Mouse (Mus musculus) cerebellum, postnatal 25 days (tissue): ENCODE results near the gene Mrps15.

Experiments
- DNase-seq, 2 experiments: peaks; one replicate each; pipeline ENCODE4 v3.0.0; 2021; ENCODE audit warnings: mixed read lengths in 2 of 2

Gene Mrps15

GRCm38 (mm10) chr4:126046851-126047585, at the start of gene Mrps15:
Gene Mrps15 (plus strand): TSS chr4:126046925.
- DNase-seq, result peak; percentile 88 to 90

- DNase-seq, result no peak
These were observed 48.9 kb upstream of the Mrps15 start for GRCm38 (mm10) chr4:125997826-125998225.

- no peak for DNase-seq
These were observed 45.2 kb upstream of the Mrps15 start for GRCm38 (mm10) chr4:126001311-126002199.

GRCm38 (mm10) chr4:126017676-126018332, 28.9 kb upstream of the Mrps15 start:
- DNase-seq, result no peak

- no peak for DNase-seq
These were observed 27.7 kb upstream of the Mrps15 start for GRCm38 (mm10) chr4:126018966-126019538.

- no peak for DNase-seq
These were observed 22.3 kb upstream of the Mrps15 start, which contains the start of gene Csf3r for GRCm38 (mm10) chr4:126024303-126024900. Gene Csf3r (plus strand): TSS chr4:126024550.

- no peak for DNase-seq
These were observed 20.9 kb upstream of the Mrps15 start for GRCm38 (mm10) chr4:126025801-126026200.

GRCm38 (mm10) chr4:126027980-126028379, 18.7 kb upstream of the Mrps15 start:
- no peak for DNase-seq

- DNase-seq, result no peak
These were observed 17.7 kb upstream of the Mrps15 start for GRCm38 (mm10) chr4:126029042-126029441.

- DNase-seq, result no peak
These were observed 16.0 kb upstream of the Mrps15 start for GRCm38 (mm10) chr4:126030705-126031104.

- no peak for DNase-seq
These were observed 11.3 kb upstream of the Mrps15 start for GRCm38 (mm10) chr4:126035413-126035812.

GRCm38 (mm10) chr4:126051617-126052016, 4.9 kb downstream of the Mrps15 start:
- DNase-seq, result no peak

GRCm38 (mm10) chr4:126057207-126058133, 10.7 kb downstream of the Mrps15 start:
- DNase-seq, result no peak

GRCm38 (mm10) chr4:126058134-126058996, 11.6 kb downstream of the Mrps15 start, which contains the start of gene Oscp1:
Gene Oscp1 (plus strand): TSS chr4:126058565.
- DNase-seq, result peak; percentile 90 to 92

GRCm38 (mm10) chr4:126058997-126059362, 12.3 kb downstream of the Mrps15 start:
- no peak for DNase-seq

- DNase-seq, result peak; percentile 52 to 68
These were observed 16.1 kb downstream of the Mrps15 start for GRCm38 (mm10) chr4:126062856-126063255.

GRCm38 (mm10) chr4:126065241-126065640, 18.5 kb downstream of the Mrps15 start:
- DNase-seq, result no peak

- peak; percentile 69 to 75 for DNase-seq
These were observed 20.8 kb downstream of the Mrps15 start for GRCm38 (mm10) chr4:126067401-126068077.

GRCm38 (mm10) chr4:126068842-126069241, 22.1 kb downstream of the Mrps15 start:
- no peak for DNase-seq

GRCm38 (mm10) chr4:126077833-126078232, 31.1 kb downstream of the Mrps15 start:
- no peak for DNase-seq
